Mouse (Mus musculus): ENCODE measurements around the gene Pum1.

GRCm38 (mm10) chr4:130799118-130799517, 136.0 kb downstream of the Pum1 start:
- no peak for TF ChIP-seq CTCF (IDR thresholded peaks at IDR 0.05; ENCODE audit: low read depth, low read length)
- no peak for TF ChIP-seq POLR2AphosphoS5 (IDR thresholded peaks at IDR 0.05; ENCODE audit: insufficient replicate concordance, low read depth, low read length)

Measured in G1E (cell line).